Mouse (Mus musculus) adrenal gland, postnatal 25 days (tissue): ENCODE data around the gene Pagr1a. TPM values are rescaled to one million over a fixed set of nuclear protein-coding genes. Genes with fewer than 3 reads are reported as not detected.

Source experiments
- DNase-seq: peaks from one replicate; pipeline ENCODE4 v3.0.0; 2021; ENCODE audit warnings: mixed read lengths
- long read RNA-seq: library from polyadenylated mRNA; stranded (forward); transcript quantifications from one replicate; pipeline ENCODE4 v2.0.0, GENCODE M21; 2021
- total RNA-seq: library from RNA; stranded (reverse); gene quantifications from 2 replicates; pipeline ENCODE4 v1.2.3, GENCODE M21; 2021

The Pagr1a gene
- 13.4 and 28.2 TPM in 2 replicates for total RNA-seq
- long read RNA-seq, transcript Pagr1a-202 (3 exons, 1,430 nt): major isoform, 37 of 37 reads
- long read RNA-seq, partial matches to known transcripts: 0 of 37 reads
- long read RNA-seq, other reads (novel, unspliced or antisense): 0 of 37 reads

GRCm38 (mm10) chr7:127016971-127017949 is at the start of gene Pagr1a:
Gene Pagr1a (minus strand): TSS chr7:127017352.
- peak; percentile 96 for DNase-seq

GRCm38 (mm10) chr7:127066317-127066716 is 49.2 kb upstream of the Pagr1a start:
- DNase-seq: peak; percentile 21

GRCm38 (mm10) chr7:127065538-127065937 is 48.4 kb upstream of the Pagr1a start:
- DNase-seq: no peak

- no peak for DNase-seq
Measured at GRCm38 (mm10) chr7:127055026-127055585, 38.0 kb upstream of the Pagr1a start.

GRCm38 (mm10) chr7:127041851-127042672 is 24.9 kb upstream of the Pagr1a start, which contains the start of gene Kif22:
Gene Kif22 (minus strand): TSS chr7:127042471.
- peak; percentile 88 for DNase-seq

GRCm38 (mm10) chr7:127031244-127031643 is 14.1 kb upstream of the Pagr1a start:
- DNase-seq: no peak

- no peak for DNase-seq
Measured at GRCm38 (mm10) chr7:127030172-127030571, 13.0 kb upstream of the Pagr1a start.

GRCm38 (mm10) chr7:127027885-127028284 is 10.7 kb upstream of the Pagr1a start:
- no peak for DNase-seq

- DNase-seq: peak; percentile 98
Measured at GRCm38 (mm10) chr7:127026984-127027726, 10.0 kb upstream of the Pagr1a start, which contains the start of gene Maz. Gene Maz (minus strand): TSS chr7:127027037.

GRCm38 (mm10) chr7:127026616-127026983 is 9.4 kb upstream of the Pagr1a start:
- DNase-seq: peak; percentile 91

GRCm38 (mm10) chr7:127026161-127026600 is 9.0 kb upstream of the Pagr1a start:
- DNase-seq: peak; percentile 63

- DNase-seq: peak; percentile 65
Measured at GRCm38 (mm10) chr7:127025556-127026160, 8.5 kb upstream of the Pagr1a start.

GRCm38 (mm10) chr7:127024755-127025555 is 7.8 kb upstream of the Pagr1a start:
- peak; percentile 72 for DNase-seq

GRCm38 (mm10) chr7:127023896-127024690 is 6.9 kb upstream of the Pagr1a start:
- DNase-seq: no peak

GRCm38 (mm10) chr7:127023272-127023691 is 6.1 kb upstream of the Pagr1a start:
- DNase-seq: no peak

GRCm38 (mm10) chr7:127022528-127023271 is 5.5 kb upstream of the Pagr1a start:
- no peak for DNase-seq

GRCm38 (mm10) chr7:127021563-127022527 is 4.7 kb upstream of the Pagr1a start:
- no peak for DNase-seq
